Mouse (Mus musculus) right cerebral cortex, postnatal 4 days (tissue): ENCODE results near the gene Siah2.

ENCODE experiments used
- DNase-seq: peaks from one replicate; pipeline ENCODE4 v3.0.0-alpha.2; 2022

Siah2 gene

DNA sequence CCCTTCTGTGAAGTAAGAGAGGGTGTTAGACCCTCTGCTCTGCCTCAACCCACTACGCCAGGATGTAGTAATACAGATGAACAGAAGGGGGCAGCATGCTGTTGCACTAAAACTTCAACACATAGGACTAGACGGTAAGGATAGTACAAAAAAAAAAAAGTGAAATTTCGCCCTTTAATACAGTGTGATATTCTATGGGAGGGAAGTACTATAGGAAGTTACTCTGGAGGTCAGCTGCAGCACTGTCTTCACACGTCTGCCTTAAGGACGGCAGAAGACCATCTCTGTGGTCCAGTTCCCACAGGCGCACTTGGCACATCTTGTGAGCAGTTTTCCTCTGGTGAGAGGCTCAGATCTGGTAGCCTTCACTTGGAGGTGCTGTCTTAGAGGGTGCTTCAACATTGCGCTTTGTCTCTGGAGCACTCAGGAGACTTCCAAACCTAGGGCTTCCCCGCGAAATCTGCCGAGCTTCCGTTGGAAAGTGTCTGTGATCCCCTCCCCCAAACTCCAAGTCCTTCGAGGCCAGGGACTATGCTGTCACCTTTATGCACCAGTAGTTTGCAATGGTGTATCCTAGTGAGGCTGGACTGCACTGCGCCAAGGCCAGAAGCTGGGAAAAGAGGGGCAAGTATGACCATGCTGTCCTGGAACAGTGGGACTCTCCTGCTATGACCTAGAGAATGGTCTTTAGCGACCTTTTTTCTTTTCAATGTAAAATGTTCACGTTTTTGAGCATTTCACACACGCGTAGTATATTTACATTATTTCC lies 36.7 kb downstream of the Siah2 start:
- peak; percentile 70 for DNase-seq

DNA sequence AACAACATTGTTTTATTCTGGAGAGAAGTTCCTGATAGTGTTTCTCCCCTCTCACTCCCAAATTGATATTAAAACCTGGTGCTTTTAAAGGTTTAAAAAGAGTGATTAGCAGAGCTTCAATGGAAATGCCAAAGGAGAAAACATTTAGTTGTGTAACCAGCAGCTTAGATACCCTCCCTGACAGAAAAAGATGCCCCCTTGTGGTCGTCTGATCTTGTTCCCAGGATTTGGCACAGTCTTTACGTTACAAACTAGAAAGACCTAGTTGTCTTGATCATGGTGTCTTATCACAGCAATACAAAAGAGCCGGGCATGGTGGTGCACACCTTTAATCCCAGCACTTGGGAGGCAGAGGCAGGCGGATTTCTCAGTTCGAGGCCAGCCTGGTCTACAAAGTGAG lies 38.3 kb downstream of the Siah2 start:
- no peak for DNase-seq

DNA sequence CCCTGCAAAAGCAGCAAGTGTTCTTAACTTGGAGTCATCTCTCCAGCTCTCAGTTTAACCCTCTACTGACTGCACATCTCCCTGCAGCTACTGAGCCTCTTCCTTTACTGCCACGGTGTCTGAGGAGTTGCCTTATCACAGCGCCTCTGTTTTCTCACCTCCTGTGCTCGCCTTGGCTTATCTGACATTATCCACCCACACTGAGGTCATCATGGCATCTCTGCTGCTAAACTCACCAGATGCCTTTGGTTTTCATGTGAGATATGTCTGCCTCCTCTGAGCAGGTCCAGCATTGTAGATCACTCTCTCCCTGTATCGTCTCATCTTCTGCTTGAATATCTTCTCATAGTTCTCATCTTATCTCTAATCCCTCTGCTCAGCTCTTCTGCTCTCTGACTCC lies 41.9 kb downstream of the Siah2 start:
- no peak for DNase-seq

DNA sequence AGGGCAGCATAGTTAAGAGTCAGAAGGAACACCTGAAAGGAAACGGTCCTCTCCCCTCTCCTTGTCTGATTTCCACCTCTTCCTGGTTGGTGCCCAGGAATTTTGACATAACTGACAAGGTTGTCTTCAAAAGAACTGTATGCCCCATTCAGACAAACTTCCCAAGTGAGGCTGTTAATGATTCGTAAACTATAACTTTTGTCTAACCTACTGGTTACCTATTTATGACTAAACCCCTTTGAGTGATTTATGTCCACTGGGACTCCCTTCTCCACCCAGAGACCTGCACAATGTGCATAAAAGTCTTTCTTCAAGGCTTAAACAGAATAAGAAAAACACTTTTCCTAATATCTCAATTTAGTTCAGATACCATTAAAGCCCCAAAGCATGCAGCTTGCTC lies 45.0 kb downstream of the Siah2 start:
- no peak for DNase-seq

DNA sequence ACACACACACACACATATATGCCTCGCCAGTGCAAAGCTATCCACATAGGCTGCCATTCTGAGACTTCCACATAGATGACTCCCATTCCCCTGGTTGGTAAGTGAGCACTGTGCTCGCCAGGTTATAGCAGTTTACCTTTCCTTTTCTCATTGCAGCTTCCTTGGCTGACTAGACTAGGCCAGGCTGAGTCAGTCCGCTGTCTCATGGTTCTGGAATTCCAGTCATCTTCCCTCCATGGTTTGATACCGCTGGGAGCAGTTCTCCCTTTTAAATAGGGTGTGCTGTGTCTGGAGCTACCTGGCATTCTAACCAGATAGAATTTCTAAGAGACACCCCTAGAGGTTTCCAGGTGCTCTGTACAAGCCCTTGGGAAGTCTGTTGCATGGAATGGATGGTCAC lies 46.0 kb downstream of the Siah2 start:
- no peak for DNase-seq

DNA sequence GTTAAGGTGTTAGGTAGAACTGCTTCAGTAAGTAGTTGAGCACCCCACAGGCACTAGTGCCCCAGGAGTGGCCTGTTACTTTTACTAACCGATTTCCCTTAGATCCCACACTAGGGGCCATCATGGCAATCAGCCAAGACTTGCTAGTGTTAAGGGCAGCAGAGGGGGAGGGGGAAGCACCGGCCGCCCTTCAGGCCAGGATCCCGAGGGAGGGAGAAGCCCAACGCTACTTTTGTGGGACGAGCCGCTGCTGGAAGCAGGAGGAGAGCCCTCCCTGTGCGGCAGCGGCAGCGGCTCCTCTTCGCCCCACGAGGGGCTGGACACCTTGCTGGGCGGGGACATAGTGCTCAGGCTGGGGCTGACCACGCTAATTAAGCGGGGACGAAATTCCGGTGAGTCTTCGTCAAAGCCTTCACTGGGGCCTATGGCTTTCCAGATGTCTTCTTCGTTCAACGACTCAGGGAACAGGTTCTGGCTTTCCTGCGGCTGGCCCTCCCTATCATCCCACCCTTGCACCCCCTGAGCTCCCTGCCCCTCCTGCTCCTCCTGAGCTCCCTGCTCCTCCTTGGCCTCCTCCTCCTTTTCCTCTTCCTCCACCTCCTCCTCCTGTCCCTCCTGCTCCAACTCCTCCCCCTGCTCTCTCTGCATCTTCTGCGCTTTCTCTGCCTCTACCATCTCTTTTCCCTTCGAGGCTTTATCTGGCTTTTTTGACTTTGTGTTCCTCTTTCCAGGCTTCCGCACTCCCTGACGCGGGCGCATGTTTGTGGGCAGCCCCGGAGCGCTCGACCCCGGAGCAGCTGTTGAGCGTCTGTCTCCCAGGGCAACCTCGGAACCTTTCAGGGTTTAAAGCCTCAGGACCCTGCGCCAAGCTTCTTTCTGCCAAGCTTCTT lies 55.5 kb downstream of the Siah2 start, which contains the start of gene Erich6:
Gene Erich6, minus strand, starts transcription at position 802 of the 890 bp plus-strand sequence.
- peak; percentile 34 for DNase-seq

DNA sequence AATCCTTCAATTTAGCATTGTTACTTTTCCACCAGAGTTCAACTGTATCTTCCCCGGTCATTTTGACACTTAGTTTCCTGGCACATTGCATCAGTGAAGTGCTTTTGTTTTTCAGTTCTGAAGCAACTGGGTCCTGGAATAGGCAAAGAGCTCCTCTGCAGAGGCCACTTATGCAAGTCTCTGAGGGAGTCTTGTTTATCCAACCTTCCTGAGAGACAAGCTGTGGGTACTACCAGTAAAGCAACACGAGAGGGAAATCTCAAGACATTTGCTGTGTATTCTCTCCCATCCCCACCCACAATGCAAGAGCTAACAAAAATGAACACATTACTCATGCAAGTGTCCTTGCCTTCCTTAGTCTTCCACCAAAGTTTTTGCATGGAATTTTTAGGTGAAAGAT lies 60.5 kb downstream of the Siah2 start:
- no peak for DNase-seq

DNA sequence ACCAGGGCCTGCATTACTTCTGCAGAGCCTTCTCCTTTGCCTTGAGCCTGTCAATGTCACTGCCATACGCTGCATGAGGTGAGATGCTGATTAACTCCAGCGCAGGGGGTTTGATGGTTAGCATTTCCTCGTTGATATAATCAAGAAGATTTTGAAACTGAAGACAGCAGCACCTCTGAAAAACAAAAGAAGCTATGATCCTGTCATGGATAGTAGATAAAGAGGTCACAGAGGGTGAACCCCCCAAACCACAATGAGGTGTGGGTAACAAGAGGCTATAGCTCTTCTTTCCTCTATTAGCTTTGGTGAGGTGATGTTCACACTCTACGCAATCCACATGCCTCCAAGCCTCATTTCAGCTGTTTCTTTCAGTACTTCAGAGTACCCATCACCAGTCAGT lies 67.2 kb downstream of the Siah2 start:
- DNase-seq, result no peak
